Mouse (Mus musculus): ENCODE data around the gene Zfp316.

The Zfp316 gene

GRCm38 (mm10) chr5:143279247-143279646 lies 9.4 kb upstream of the Zfp316 start:
- DNase-seq = no peak

- no peak for DNase-seq
Measured at GRCm38 (mm10) chr5:143275761-143276160, 5.9 kb upstream of the Zfp316 start.

GRCm38 (mm10) chr5:143272540-143273330 lies 2.9 kb upstream of the Zfp316 start:
- no peak for DNase-seq

- no peak for DNase-seq
Measured at GRCm38 (mm10) chr5:143272108-143272507, 2.3 kb upstream of the Zfp316 start.

GRCm38 (mm10) chr5:143271642-143272041 lies 1.8 kb upstream of the Zfp316 start:
- peak; percentile 46 for DNase-seq

GRCm38 (mm10) chr5:143270151-143270519 lies 313 bp upstream of the Zfp316 start:
- DNase-seq = no peak

- no peak for DNase-seq
Measured at GRCm38 (mm10) chr5:143268985-143269362, 848 bp downstream of the Zfp316 start.

- DNase-seq = no peak
Measured at GRCm38 (mm10) chr5:143266794-143267193, 3.0 kb downstream of the Zfp316 start.

- DNase-seq = no peak
Measured at GRCm38 (mm10) chr5:143265409-143265808, 4.4 kb downstream of the Zfp316 start.

GRCm38 (mm10) chr5:143264689-143265088 lies 5.1 kb downstream of the Zfp316 start:
- DNase-seq = no peak

GRCm38 (mm10) chr5:143261636-143262035 lies 8.2 kb downstream of the Zfp316 start:
- DNase-seq = peak; percentile 62

- no peak for DNase-seq
Measured at GRCm38 (mm10) chr5:143255802-143256201, 14.0 kb downstream of the Zfp316 start.

GRCm38 (mm10) chr5:143255131-143255519 lies 14.7 kb downstream of the Zfp316 start:
- no peak for DNase-seq

- DNase-seq = no peak
Measured at GRCm38 (mm10) chr5:143254487-143255130, 15.2 kb downstream of the Zfp316 start.

GRCm38 (mm10) chr5:143253881-143254486 lies 15.8 kb downstream of the Zfp316 start:
- peak; percentile 43 for DNase-seq

GRCm38 (mm10) chr5:143253186-143253880 lies 16.5 kb downstream of the Zfp316 start:
- DNase-seq = peak; percentile 35

GRCm38 (mm10) chr5:143252791-143253185 lies 17.0 kb downstream of the Zfp316 start:
- DNase-seq = no peak

GRCm38 (mm10) chr5:143252039-143252438 lies 17.8 kb downstream of the Zfp316 start:
- no peak for DNase-seq

GRCm38 (mm10) chr5:143244926-143245325 lies 24.9 kb downstream of the Zfp316 start:
- no peak for DNase-seq

GRCm38 (mm10) chr5:143236036-143236435 lies 33.8 kb downstream of the Zfp316 start:
- DNase-seq = no peak

GRCm38 (mm10) chr5:143235028-143235693 lies 34.7 kb downstream of the Zfp316 start, which contains the start of gene Zfp12:
Zfp12 (plus strand) TSS chr5:143235163.
- peak; percentile 98 for DNase-seq

GRCm38 (mm10) chr5:143226790-143227189 lies 43.0 kb downstream of the Zfp316 start, which contains the start of gene Spdye4a:
Spdye4a (minus strand) TSS chr5:143226890.
- DNase-seq = no peak

- no peak for DNase-seq
Measured at GRCm38 (mm10) chr5:143222287-143222686, 47.5 kb downstream of the Zfp316 start.

Measured in right cerebral cortex, adult 18-20 months (tissue).